Mouse (Mus musculus) megakaryocyte, embryonic 14.5 days (primary cell): ENCODE results near the gene Srgap2.

Source experiments
- FLI1 ChIP-seq: IDR thresholded peaks from 2 replicates; pipeline ENCODE4 v1.6.1; 2012; ENCODE audit warnings: low read length, inconsistent platforms, mixed read lengths
- GATA1 ChIP-seq: IDR thresholded peaks from 3 replicates; pipeline ENCODE4 v1.6.1; 2012; ENCODE audit warnings: mixed read lengths, low read length, inconsistent platforms, borderline replicate concordance

DNA sequence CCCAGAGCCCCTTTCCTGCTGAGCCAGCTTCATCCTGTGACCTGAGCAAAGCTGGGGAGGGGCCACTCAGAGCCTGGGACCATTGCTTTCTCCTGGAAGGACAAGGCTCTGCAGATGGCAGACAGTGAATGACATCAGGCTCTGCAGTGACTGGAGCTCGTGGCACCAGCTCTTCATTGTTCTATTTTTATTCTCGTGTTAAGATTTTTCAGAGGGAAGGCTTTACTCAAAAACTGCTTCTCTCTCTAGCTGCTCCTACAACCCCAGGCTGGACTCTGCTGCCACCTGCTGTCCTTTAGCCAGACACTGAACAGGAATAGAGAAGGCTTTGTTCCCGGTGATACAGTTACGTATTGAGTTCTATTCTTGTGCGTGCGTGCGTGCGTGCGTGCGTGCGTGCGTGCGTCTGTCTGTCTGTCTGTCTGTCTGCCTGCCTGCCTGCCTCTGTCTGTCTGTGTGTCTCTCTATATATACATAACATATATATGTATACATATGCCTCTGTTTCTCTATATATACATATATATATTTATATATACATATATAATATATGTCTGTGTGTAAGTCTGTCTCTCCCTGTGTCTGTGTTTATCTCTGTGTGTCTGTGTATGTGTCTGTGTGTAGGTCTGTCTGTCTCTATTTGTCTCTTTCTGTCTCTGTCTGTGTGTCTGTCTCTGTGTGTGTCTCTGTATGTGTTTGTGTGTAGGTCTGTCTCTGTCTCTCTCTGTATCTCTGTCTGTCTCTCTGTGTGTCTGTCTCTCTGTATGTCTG, 28.1 kb upstream of the Srgap2 start:
- TF ChIP-seq GATA1, result no peak
- no peak for TF ChIP-seq FLI1
